In genomic region chr9:47642663-47643062, GRCm38 (mm10) we compare ENCODE assay signal across 17 mouse cellular contexts.
DNase-seq lines count a peak whose midpoint lies in the region; ATAC-seq and TF ChIP-seq lines count a peak whose summit lies in the region.
"Had no signal": no experiment of that assay in that cellular context is flagged by ENCODE, and none has a peak within 500 bp of the region (broad histone marks: within the 10 kb centered on the region; RNA-seq: fewer than 3 reads in every experiment).

No protein-coding gene starts in this region.

- no peak for TF ChIP-seq CTCF in midbrain, postnatal 0 days (IDR thresholded peaks at IDR 0.05)

- 28% methylated on average over 4 of the region's 4 CpGs for WGBS in kidney, embryonic 14.5 days
- 42% methylated on average over 4 of the region's 4 CpGs for WGBS in embryonic facial prominence, embryonic 14.5 days
- WGBS in midbrain, postnatal 0 days = 66% methylated on average over 4 of the region's 4 CpGs

- no peaks in the 10 kb centered on the region for H3K36me3 ChIP-seq in kidney, embryonic 14.5 days (ENCODE audit: control insufficient read depth, insufficient read depth, low read length)
- no peaks in the 10 kb centered on the region for H3K36me3 ChIP-seq in embryonic facial prominence, embryonic 14.5 days (ENCODE audit: control insufficient read depth, insufficient read depth, low read length)
- H3K36me3 ChIP-seq in midbrain, postnatal 0 days (ENCODE audit: insufficient read depth, low read length) = no peaks in the 10 kb centered on the region
- H3K36me3 ChIP-seq: liver, embryonic 15.5 days; midbrain, embryonic 12.5 days; neural tube, embryonic 13.5 days had no signal

- no peak for DNase-seq in kidney, adult 11 months
- DNase-seq in embryonic facial prominence, embryonic 14.5 days (ENCODE audit: low spot score) = peak; percentile 69
- peak; percentile 27 to 51 for DNase-seq in kidney, postnatal 25 days
- DNase-seq in lung, postnatal 25 days (ENCODE audit: low spot score) = peak; percentile 61
- DNase-seq in midbrain, postnatal 0 days (ENCODE audit: low spot score) = no peak
- DNase-seq: adrenal gland, adult 2 months; cerebellum, postnatal 36 days; retina, postnatal 1 day; spleen, adult 18-20 months had no signal

- H3K27ac ChIP-seq in kidney, embryonic 14.5 days (ENCODE audit: low read depth, low read length) = no peak overlapping the region
- no peak overlapping the region for H3K27ac ChIP-seq in embryonic facial prominence, embryonic 14.5 days (replicated peaks; ENCODE audit: low read depth, low read length)
- no peak overlapping the region for H3K27ac ChIP-seq in midbrain, postnatal 0 days (ENCODE audit: low read depth, low read length)
- H3K27ac ChIP-seq: hindbrain, embryonic 10.5 days; liver, embryonic 15.5 days; midbrain, embryonic 12.5 days; neural tube, embryonic 13.5 days had no signal

- no peak overlapping the region for H3K4me2 ChIP-seq in kidney, embryonic 14.5 days (replicated peaks; ENCODE audit: low read depth, low read length)
- no peak overlapping the region for H3K4me2 ChIP-seq in embryonic facial prominence, embryonic 14.5 days (ENCODE audit: low read depth, low read length)
- no peak overlapping the region for H3K4me2 ChIP-seq in midbrain, postnatal 0 days (ENCODE audit: low read depth, low read length, poor library complexity, severe bottlenecking)
- H3K4me2 ChIP-seq: liver, embryonic 15.5 days; midbrain, embryonic 12.5 days; neural tube, embryonic 13.5 days had no signal

- H3K9me3 ChIP-seq in kidney, embryonic 14.5 days (ENCODE audit: control insufficient read depth, low read length) = no peaks in the 10 kb centered on the region
- no peaks in the 10 kb centered on the region for H3K9me3 ChIP-seq in embryonic facial prominence, embryonic 14.5 days (ENCODE audit: control insufficient read depth, low read length)
- no peaks in the 10 kb centered on the region for H3K9me3 ChIP-seq in midbrain, postnatal 0 days (ENCODE audit: low read length)
- H3K9me3 ChIP-seq: hindbrain, embryonic 10.5 days; liver, embryonic 15.5 days; midbrain, embryonic 12.5 days; neural tube, embryonic 13.5 days had no signal

- H3K27me3 ChIP-seq in kidney, embryonic 14.5 days (ENCODE audit: control insufficient read depth, insufficient read depth, low read length) = no peaks in the 10 kb centered on the region
- no peaks in the 10 kb centered on the region for H3K27me3 ChIP-seq in embryonic facial prominence, embryonic 14.5 days (replicated peaks; ENCODE audit: control insufficient read depth, insufficient read depth, low read length)
- no peaks in the 10 kb centered on the region for H3K27me3 ChIP-seq in midbrain, postnatal 0 days (ENCODE audit: insufficient read depth, low read length)
- H3K27me3 ChIP-seq: liver, embryonic 15.5 days; midbrain, embryonic 12.5 days; neural tube, embryonic 13.5 days; Patski had no signal

- no peak overlapping the region for H3K9ac ChIP-seq in kidney, embryonic 14.5 days (ENCODE audit: low read depth, low read length)
- H3K9ac ChIP-seq in embryonic facial prominence, embryonic 14.5 days (ENCODE audit: low read depth, low read length) = no peak overlapping the region
- H3K9ac ChIP-seq in midbrain, postnatal 0 days (replicated peaks; ENCODE audit: low read length, poor library complexity, severe bottlenecking) = no peak overlapping the region
- H3K9ac ChIP-seq: liver, embryonic 15.5 days; midbrain, embryonic 12.5 days; neural tube, embryonic 13.5 days had no signal

- peaks cover 14% of the 10 kb centered on the region for H3K4me1 ChIP-seq in kidney, embryonic 14.5 days (ENCODE audit: control insufficient read depth, insufficient read depth, low read length)
- H3K4me1 ChIP-seq in embryonic facial prominence, embryonic 14.5 days (ENCODE audit: control insufficient read depth, insufficient read depth, low read length) = peaks cover 8% of the 10 kb centered on the region; the same call in 1 of the 2 replicates
- H3K4me1 ChIP-seq in midbrain, postnatal 0 days (ENCODE audit: insufficient read depth, low read length) = no peaks in the 10 kb centered on the region
- H3K4me1 ChIP-seq: liver, embryonic 15.5 days had no signal

- ATAC-seq in kidney, embryonic 14.5 days (ENCODE audit: low FRiP score, low TSS enrichment) = peak; percentile 62; the same call in 1 of the 2 replicates
- ATAC-seq in embryonic facial prominence, embryonic 14.5 days (ENCODE audit: low read depth) = no peak
- no peak for ATAC-seq in midbrain, postnatal 0 days (ENCODE audit: low FRiP score)
- no peak for ATAC-seq in cerebellum, adult (ENCODE audit: insufficient number of reproducible peaks, low FRiP score, low TSS enrichment)
- ATAC-seq: Patski had no signal

- H3K4me3 ChIP-seq in kidney, embryonic 14.5 days (ENCODE audit: low read length) = no peak overlapping the region
- H3K4me3 ChIP-seq in embryonic facial prominence, embryonic 14.5 days (ENCODE audit: low read depth, low read length) = no peak overlapping the region
- no peak overlapping the region for H3K4me3 ChIP-seq in midbrain, postnatal 0 days (ENCODE audit: low read depth, low read length)
- H3K4me3 ChIP-seq: erythroblast, embryonic 14.5 days; hindbrain, embryonic 10.5 days; liver, embryonic 15.5 days; midbrain, embryonic 12.5 days; neural tube, embryonic 13.5 days had no signal

Comparison
In these comparisons a context has a peak if more than half of its experiments do, and no peak if none do; other contexts are left out.
1. DNase-seq: peak in embryonic facial prominence, embryonic 14.5 days (single experiment), kidney, postnatal 25 days (2 of 2) and lung, postnatal 25 days (single experiment); none in kidney, adult 11 months (single experiment) and midbrain, postnatal 0 days (single experiment).